Mouse (Mus musculus): Measurements from ENCODE around the gene Cd2.

Cd2 gene

GRCm38 (mm10) chr3:101228868-101229550, 58.7 kb downstream of the Cd2 start:
- no peak for DNase-seq (ENCODE audit: low read depth)

- DNase-seq (ENCODE audit: low read depth): no peak
Measured at GRCm38 (mm10) chr3:101228066-101228465, 59.7 kb downstream of the Cd2 start.

All from NIH3T3 (cell line).